Mouse (Mus musculus): ENCODE measurements at regions not wholly inside any gene's neighbourhood (a gene's known extent, or its start where the extent isn't known, plus 50 kb on each side); places are given as distances from the start of the nearest gene placed in this dataset.

- DNase-seq = peak; percentile 9
Observed at GRCm38 (mm10) chr12:48713646-48714045, 668.8 kb upstream of the Foxg1 start.

GRCm38 (mm10) chr12:48729851-48730250 is 652.6 kb upstream of the Foxg1 start:
- DNase-seq = no peak

DNA sequence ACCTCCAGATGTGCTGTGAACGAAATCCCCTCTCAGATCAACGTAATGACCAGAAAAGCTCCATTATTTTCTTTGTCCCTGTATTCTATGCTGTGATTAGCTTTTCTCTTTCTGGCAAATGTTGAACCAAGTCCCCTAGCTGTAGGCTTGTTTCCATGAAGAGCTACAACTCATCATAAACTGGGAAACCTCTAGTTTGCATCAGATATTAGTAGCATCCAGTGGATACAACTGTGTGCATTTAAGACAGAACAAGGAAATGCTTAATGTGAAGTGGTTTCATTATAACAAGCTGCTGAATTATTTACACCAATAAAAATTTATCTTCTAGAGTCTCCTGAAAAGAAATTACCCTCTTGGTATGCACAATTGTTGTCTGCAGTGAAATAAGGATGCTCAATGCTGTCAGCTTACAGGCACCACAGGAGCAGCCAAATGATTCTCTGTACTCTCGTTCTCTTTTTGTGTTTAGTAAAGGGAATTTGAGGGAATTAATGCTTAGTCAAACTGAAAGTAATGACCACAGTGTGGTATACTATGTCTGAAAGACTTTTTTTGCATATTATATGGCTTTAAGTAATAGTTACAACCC is 623.6 kb upstream of the Foxg1 start:
- no peak for DNase-seq
